In genomic region chr2:144330352-144330959, GRCm38 (mm10) we compare ENCODE assay signal across 10 mouse cellular contexts. TPM values are rescaled to one million over a fixed set of nuclear protein-coding genes. Genes with fewer than 3 reads are reported as not detected.
DNase-seq lines count a peak whose midpoint lies in the region; ATAC-seq and TF ChIP-seq lines count a peak whose summit lies in the region.
"Had no signal": no experiment of that assay in that cellular context is flagged by ENCODE, and none has a peak within 500 bp of the region (broad histone marks: within the 10 kb centered on the region; RNA-seq: fewer than 3 reads in every experiment).

No protein-coding gene starts in this region.

- peaks cover 96% of the 10 kb centered on the region for H3K27me3 ChIP-seq in heart, embryonic 13.5 days (replicated peaks)
- peaks cover 30% of the 10 kb centered on the region for H3K27me3 ChIP-seq in Patski
- peaks cover 66% of the 10 kb centered on the region for H3K27me3 ChIP-seq in forebrain, embryonic 15.5 days
- peaks cover 83% of the 10 kb centered on the region for H3K27me3 ChIP-seq in limb, embryonic 13.5 days
- peaks cover 65% of the 10 kb centered on the region for H3K27me3 ChIP-seq in myocyte (ENCODE audit: control insufficient read depth, insufficient read depth, insufficient read length)

- H3K79me2 ChIP-seq in myocyte (ENCODE audit: control insufficient read depth, insufficient read depth) = no peaks in the 10 kb centered on the region

- intact Hi-C loops in heart, postnatal 25 days (cut with DNase I) = no loop called here

- peaks cover 41% of the 10 kb centered on the region for H3K4me1 ChIP-seq in heart, embryonic 13.5 days
- H3K4me1 ChIP-seq in forebrain, embryonic 15.5 days = peaks cover 32% of the 10 kb centered on the region
- peaks cover 36% of the 10 kb centered on the region for H3K4me1 ChIP-seq in limb, embryonic 13.5 days

- no peak for DNase-seq in heart, postnatal 25 days (ENCODE audit: low spot score)
- no peak for DNase-seq in Patski (ENCODE audit: low read depth, low spot score)
- DNase-seq in gastrocnemius, postnatal 25 days = no peak
- no peak for DNase-seq in cerebellum, adult 9-10 months

- under 1% methylated on average over 40 of the region's 41 CpGs for WGBS in heart, embryonic 13.5 days
- WGBS in forebrain, embryonic 15.5 days = 1% methylated on average over 35 of the region's 41 CpGs
- under 1% methylated on average over 33 of the region's 41 CpGs for WGBS in limb, embryonic 13.5 days

- no peak overlapping the region for H3ac ChIP-seq in myocyte (ENCODE audit: control insufficient read depth, insufficient read length)

- peak overlapping the region; percentile 64 for H3K4me3 ChIP-seq in heart, embryonic 13.5 days
- H3K4me3 ChIP-seq in forebrain, embryonic 15.5 days = peak overlapping the region; percentile 46
- H3K4me3 ChIP-seq in limb, embryonic 13.5 days = peak overlapping the region; percentile 60
- H3K4me3 ChIP-seq in myocyte = no peak overlapping the region

- H3K4me2 ChIP-seq in heart, embryonic 13.5 days = peak overlapping the region; percentile 92
- H3K4me2 ChIP-seq in forebrain, embryonic 15.5 days (replicated peaks) = peak overlapping the region; percentile 87
- H3K4me2 ChIP-seq in limb, embryonic 13.5 days (replicated peaks) = peak overlapping the region; percentile 97
- peak overlapping the region; percentile 24 for H3K4me2 ChIP-seq in myocyte (ENCODE audit: low read depth)

- in situ Hi-C loops in Patski (cut with MboI; ENCODE audit: low pct_unique_long_range_greater_than_20kb) = no loop called here

- no peak for TF ChIP-seq CTCF in Patski (IDR thresholded peaks at IDR 0.05)

- CTCF ChIA-PET in Patski (lab: Charles Lee) = no interaction called here

- no peak for TF ChIP-seq POLR2A in myocyte (IDR thresholded peaks at IDR 0.05; ENCODE audit: insufficient read length, low read depth)

- peak overlapping the region; percentile 76 for H3K9ac ChIP-seq in heart, embryonic 13.5 days
- H3K9ac ChIP-seq in forebrain, embryonic 15.5 days (replicated peaks) = peak overlapping the region; percentile 37
- peak overlapping the region; percentile 67 for H3K9ac ChIP-seq in limb, embryonic 13.5 days

- POLR2A ChIA-PET in Patski (lab: Charles Lee) = no interaction called here

- H3K27ac ChIP-seq in heart, embryonic 13.5 days (replicated peaks) = no peak overlapping the region
- H3K27ac ChIP-seq in forebrain, embryonic 15.5 days (replicated peaks) = no peak overlapping the region
- H3K27ac ChIP-seq in limb, embryonic 13.5 days = no peak overlapping the region

- no peaks in the 10 kb centered on the region for H3K36me3 ChIP-seq in heart, embryonic 13.5 days
- no peaks in the 10 kb centered on the region for H3K36me3 ChIP-seq in forebrain, embryonic 15.5 days
- no peaks in the 10 kb centered on the region for H3K36me3 ChIP-seq in limb, embryonic 13.5 days
- H3K36me3 ChIP-seq in myocyte (ENCODE audit: control insufficient read depth, insufficient read depth) = no peaks in the 10 kb centered on the region

- no peak for ATAC-seq in heart, embryonic 13.5 days (ENCODE audit: extremely low read depth, insufficient number of reproducible peaks, low FRiP score, low TSS enrichment)
- ATAC-seq in Patski = peak; percentile 18
- ATAC-seq in forebrain, embryonic 15.5 days (replicated peaks) = peak; percentile 14; the same call in 1 of the 2 replicates
- ATAC-seq in limb, embryonic 13.5 days (ENCODE audit: low FRiP score, low read depth) = peak; percentile 4; the same call in 1 of the 2 replicates

- no peaks in the 10 kb centered on the region for H3K9me3 ChIP-seq in heart, embryonic 13.5 days
- no peaks in the 10 kb centered on the region for H3K9me3 ChIP-seq in forebrain, embryonic 15.5 days
- H3K9me3 ChIP-seq in limb, embryonic 13.5 days = no peaks in the 10 kb centered on the region

TF ChIP-seq in myocyte, 11 proteins besides CTCF, POLR2A, EP300 and RAD21:
- no peak for TF ChIP-seq MYOD1 (IDR thresholded peaks at IDR 0.05; ENCODE audit: control insufficient read depth in 1 of 3, insufficient read length in 2 of 3, low read depth in 2 of 3)
- TF ChIP-seq E2F4 (IDR thresholded peaks at IDR 0.05; ENCODE audit: insufficient read depth) = no peak

RNA-seq across cellular contexts. Expression of gene Ovol2, which starts 1.5 kb away (rescaled TPM):
- 0.13 and 0.24 TPM in 2 replicates for polyA plus RNA-seq in heart, embryonic 13.5 days (2015; fragmentation: Nextera tagmentation; extraction: Ambion mirVana)
- total RNA-seq in heart, postnatal 25 days (2021) = not detected
- polyA plus RNA-seq in Patski (2021) = not detected
- polyA plus RNA-seq in forebrain, embryonic 15.5 days (2015; fragmentation: Nextera tagmentation; extraction: Ambion mirVana) = not detected in 2 replicates
- 0.88 and 1.3 TPM in 2 replicates for polyA plus RNA-seq in limb, embryonic 13.5 days (2015; fragmentation: Nextera tagmentation; extraction: Ambion mirVana)
- not detected for polyA plus RNA-seq in myocyte (2012; fragmentation: generic; extraction: Trizol)
- total RNA-seq in gastrocnemius, postnatal 25 days (2021) = not detected
- total RNA-seq: heart, postnatal 14 days; MEL had no signal

RNA-seq across cellular contexts. Expression of gene Kat14, which starts 38.3 kb away (rescaled TPM):
- polyA plus RNA-seq in heart, embryonic 13.5 days (2015; fragmentation: Nextera tagmentation; extraction: Ambion mirVana) = 24.7 and 27.9 TPM in 2 replicates
- total RNA-seq in heart, postnatal 25 days (2021) = 10 to 100 TPM; 21.2 to 21.5 TPM
- 35.8 TPM for polyA plus RNA-seq in Patski (2021)
- 28.3 and 28.6 TPM in 2 replicates for polyA plus RNA-seq in forebrain, embryonic 15.5 days (2015; fragmentation: Nextera tagmentation; extraction: Ambion mirVana)
- polyA plus RNA-seq in limb, embryonic 13.5 days (2015; fragmentation: Nextera tagmentation; extraction: Ambion mirVana) = 47.3 and 48.8 TPM in 2 replicates
- polyA plus RNA-seq in myocyte (2012; fragmentation: generic; extraction: Trizol) = 19.2 TPM
- 10 to 100 TPM; 16.9 to 20.9 TPM for total RNA-seq in gastrocnemius, postnatal 25 days (2021)

RNA-seq across cellular contexts. Expression of gene Pet117, which starts 38.3 kb away (rescaled TPM):
- polyA plus RNA-seq in heart, embryonic 13.5 days (2015; fragmentation: Nextera tagmentation; extraction: Ambion mirVana) = 0.90 and 1.3 TPM in 2 replicates
- 1 to 10 TPM; 8.0 to 9.4 TPM for total RNA-seq in heart, postnatal 25 days (2021)
- polyA plus RNA-seq in Patski (2021) (0.24 TPM), myocyte (2012; fragmentation: generic; extraction: Trizol) (3.1 TPM)
- polyA plus RNA-seq in forebrain, embryonic 15.5 days (2015; fragmentation: Nextera tagmentation; extraction: Ambion mirVana) = 1.6 TPM in 1 of 2 replicates, not detected in the other
- 5.7 TPM in 1 of 2 replicates, not detected in the other for polyA plus RNA-seq in limb, embryonic 13.5 days (2015; fragmentation: Nextera tagmentation; extraction: Ambion mirVana)
- total RNA-seq in gastrocnemius, postnatal 25 days (2021) = 1 to 10 TPM; 5.8 to 6.5 TPM
- total RNA-seq: MEL had no signal

RNA-seq across cellular contexts. Expression of gene Snx5, which starts 59.8 kb away (rescaled TPM):
- 90.9 and 96.3 TPM in 2 replicates for polyA plus RNA-seq in heart, embryonic 13.5 days (2015; fragmentation: Nextera tagmentation; extraction: Ambion mirVana)
- total RNA-seq in heart, postnatal 25 days (2021) = 10 to 100 TPM; 47.7 to 48.8 TPM
- polyA plus RNA-seq in Patski (2021) = 145 TPM
- polyA plus RNA-seq in forebrain, embryonic 15.5 days (2015; fragmentation: Nextera tagmentation; extraction: Ambion mirVana) = 58.8 and 62.4 TPM in 2 replicates
- 130 and 133 TPM in 2 replicates for polyA plus RNA-seq in limb, embryonic 13.5 days (2015; fragmentation: Nextera tagmentation; extraction: Ambion mirVana)
- 65.2 TPM for polyA plus RNA-seq in myocyte (2012; fragmentation: generic; extraction: Trizol)
- total RNA-seq in gastrocnemius, postnatal 25 days (2021) = 10 to 100 TPM; 39.6 to 39.8 TPM

RNA-seq across cellular contexts. Expression of gene Mgme1, which starts 60.0 kb away (rescaled TPM):
- polyA plus RNA-seq in heart, embryonic 13.5 days (2015; fragmentation: Nextera tagmentation; extraction: Ambion mirVana) = 20.0 and 22.5 TPM in 2 replicates
- 10 to 100 TPM; 12.3 to 12.4 TPM for total RNA-seq in heart, postnatal 25 days (2021)
- polyA plus RNA-seq in Patski (2021) (6.0 TPM), myocyte (2012; fragmentation: generic; extraction: Trizol) (3.7 TPM)
- polyA plus RNA-seq in forebrain, embryonic 15.5 days (2015; fragmentation: Nextera tagmentation; extraction: Ambion mirVana) = 10.9 and 12.8 TPM in 2 replicates
- 19.7 and 22.6 TPM in 2 replicates for polyA plus RNA-seq in limb, embryonic 13.5 days (2015; fragmentation: Nextera tagmentation; extraction: Ambion mirVana)
- total RNA-seq in gastrocnemius, postnatal 25 days (2021) = 1 to 10 TPM; 6.0 to 6.5 TPM

Comparison
In these comparisons a context has a peak if more than half of its experiments do, and no peak if none do; other contexts are left out.
1. H3K4me2 ChIP-seq: peak in every context shown above with its lines; median percentile 97 in limb, embryonic 13.5 days; 92 in heart, embryonic 13.5 days; 87 in forebrain, embryonic 15.5 days; 24 in myocyte.